Mouse (Mus musculus) MEL (cell line): ENCODE results near the gene Eapp.

ENCODE experiments used
- CHD2 ChIP-seq: IDR thresholded peaks from 2 replicates; pipeline ENCODE4 v1.6.1; 2011; ENCODE audit warnings: low read length, improper control_type of control experiment
- CTCF ChIP-seq, 3 experiments: IDR thresholded peaks in 2 of 3; conservative IDR thresholded peaks in 1 of 3; 2 replicates each; pipeline ENCODE4 v1.5.1; 2011 to 2012; ENCODE audit warnings: low read length in 3 of 3, low read depth in 2 of 3, mild to moderate bottlenecking in 2 of 3, improper control_type of control experiment in 1 of 3, inconsistent platforms in 1 of 3, mixed read lengths in 1 of 3, moderate library complexity in 1 of 3; ENCODE audit not compliant: control insufficient read depth in 1 of 3, insufficient read depth in 1 of 3, poor library complexity in 1 of 3, severe bottlenecking in 1 of 3
- E2F4 ChIP-seq: IDR thresholded peaks from 2 replicates; pipeline ENCODE4 v1.6.1; 2011; ENCODE audit warnings: low read depth, low read length, improper control_type of control experiment, borderline replicate concordance
- ELF1 ChIP-seq: IDR thresholded peaks from 2 replicates; pipeline ENCODE4 v1.6.1; 2014; ENCODE audit warnings: low read depth, mild to moderate bottlenecking, inconsistent platforms, low read length, improper control_type of control experiment, moderate library complexity
- HCFC1 ChIP-seq: IDR thresholded peaks from 2 replicates; pipeline ENCODE4 v1.6.1; 2012; ENCODE audit warnings: low read depth, mild to moderate bottlenecking, inconsistent platforms, low read length, improper control_type of control experiment, moderate library complexity
- KAT2A ChIP-seq: conservative IDR thresholded peaks from 2 replicates; pipeline ENCODE4 v1.6.1; 2012; ENCODE audit warnings: low read depth, low read length, improper control_type of control experiment, inconsistent platforms
- MAFK ChIP-seq: IDR thresholded peaks from 2 replicates; pipeline ENCODE4 v1.6.1; 2011; ENCODE audit warnings: low read depth, mild to moderate bottlenecking, low read length, improper control_type of control experiment, borderline replicate concordance
- MAX ChIP-seq: IDR thresholded peaks from 2 replicates; pipeline ENCODE4 v1.6.1; 2011; ENCODE audit warnings: low read length, improper control_type of control experiment
- POLR2A ChIP-seq, 2 experiments: IDR thresholded peaks; 2 replicates each; pipeline ENCODE4 v1.6.1; 2011 to 2012; ENCODE audit warnings: low read length in 2 of 2, mild to moderate bottlenecking in 2 of 2, control low read depth in 1 of 2, improper control_type of control experiment in 1 of 2, low read depth in 1 of 2, moderate library complexity in 1 of 2; ENCODE audit not compliant: control insufficient read depth in 1 of 2, insufficient read depth in 1 of 2, poor library complexity in 1 of 2
- POLR2AphosphoS2 ChIP-seq: IDR thresholded peaks from 2 replicates; pipeline ENCODE4 v1.6.1; 2011; ENCODE audit warnings: low read length, improper control_type of control experiment
- TCF12 ChIP-seq: IDR thresholded peaks from 2 replicates; pipeline ENCODE4 v1.6.1; 2014; ENCODE audit warnings: low read depth, mild to moderate bottlenecking, inconsistent platforms, low read length, improper control_type of control experiment, moderate library complexity
- ZC3H11A ChIP-seq: IDR thresholded peaks from 2 replicates; pipeline ENCODE4 v1.6.1; 2012; ENCODE audit warnings: low read depth, mild to moderate bottlenecking, inconsistent platforms, low read length, improper control_type of control experiment
- ZMIZ1 ChIP-seq: IDR thresholded peaks from 2 replicates; pipeline ENCODE4 v1.6.1; 2012; ENCODE audit warnings: low read depth, mild to moderate bottlenecking, inconsistent platforms, low read length, improper control_type of control experiment, moderate library complexity
- ZNF384 ChIP-seq: IDR thresholded peaks from 2 replicates; pipeline ENCODE4 v1.6.1; 2012; ENCODE audit warnings: low read depth, mild to moderate bottlenecking, inconsistent platforms, low read length, improper control_type of control experiment

DNA sequence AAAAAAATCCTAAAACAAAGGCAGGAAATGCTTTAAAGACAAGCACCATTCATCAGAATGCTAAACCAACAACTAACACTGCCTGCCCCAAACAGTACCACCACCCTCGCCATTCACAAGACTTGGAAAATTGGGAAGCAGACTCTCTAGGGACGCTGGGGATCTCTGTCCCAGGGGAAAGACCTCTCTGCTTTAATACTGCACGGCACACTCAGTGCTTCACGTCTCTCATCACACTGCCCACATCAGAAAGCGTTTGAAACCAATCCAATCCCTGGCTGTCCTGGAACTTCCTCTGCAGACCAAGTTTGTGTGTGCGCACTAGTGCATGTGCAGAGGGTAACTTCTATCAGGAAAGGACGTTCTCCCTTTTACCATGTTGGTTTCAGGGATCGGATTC lies 43.9 kb downstream of the Eapp start:
- no peak for TF ChIP-seq CTCF (IDR thresholded peaks at IDR 0.05 in 2 of 3, conservative IDR thresholded peaks at IDR 0.05 in 1 of 3; ENCODE audit: control insufficient read depth in 1 of 3, insufficient read depth in 1 of 3, low read depth in 2 of 3, low read length in 3 of 3, poor library complexity in 1 of 3, severe bottlenecking in 1 of 3)
- TF ChIP-seq ELF1: no peak
- TF ChIP-seq TCF12: no peak
- no peak for TF ChIP-seq POLR2AphosphoS2
- TF ChIP-seq HCFC1: no peak
- TF ChIP-seq POLR2A (IDR thresholded peaks at IDR 0.05; ENCODE audit: control insufficient read depth in 1 of 2, insufficient read depth in 1 of 2, low read depth in 1 of 2, low read length in 2 of 2, poor library complexity in 1 of 2): no peak
- no peak for TF ChIP-seq ZMIZ1
- no peak for TF ChIP-seq ZC3H11A
- no peak for TF ChIP-seq MAFK
- no peak for TF ChIP-seq KAT2A
- no peak for TF ChIP-seq E2F4
- no peak for TF ChIP-seq ZNF384
- TF ChIP-seq MAX: no peak
- TF ChIP-seq CHD2: no peak
